Mouse (Mus musculus): ENCODE data around the gene Gna14. TPM values are rescaled to one million over a fixed set of nuclear protein-coding genes. Genes with fewer than 3 reads are reported as not detected.

The Gna14 gene
- polyA plus RNA-seq, 1 experiment from 2014 or later = 1.4 TPM

- no peak for ATAC-seq (replicated peaks; ENCODE audit: insufficient number of reproducible peaks, low FRiP score, low TSS enrichment)
- Histone ChIP-seq H3K36me3 (ENCODE audit: control insufficient read depth, insufficient read depth, low read length) (no peaks in the 10 kb centered on the region), H3K27me3 (ENCODE audit: control insufficient read depth, insufficient read depth, low read length) (no peaks in the 10 kb centered on the region), H3K4me1 (ENCODE audit: control insufficient read depth, insufficient read depth, low read length) (no peaks in the 10 kb centered on the region), H3K9ac (ENCODE audit: low read depth, low read length) (no peak overlapping the region), H3K9me3 (replicated peaks; ENCODE audit: control insufficient read depth, low read length) (no peaks in the 10 kb centered on the region), H3K4me2 (no peak overlapping the region), H3K27ac (ENCODE audit: low read depth, low read length) (no peak overlapping the region), H3K4me3 (ENCODE audit: low read depth, low read length) (no peak overlapping the region)
- WGBS (ENCODE audit: insufficient replicate concordance) = 80% methylated on average over 5 of the region's 5 CpGs
Observed at GRCm38 (mm10) chr19:16484671-16485070, 49.1 kb downstream of the Gna14 start.

DNA sequence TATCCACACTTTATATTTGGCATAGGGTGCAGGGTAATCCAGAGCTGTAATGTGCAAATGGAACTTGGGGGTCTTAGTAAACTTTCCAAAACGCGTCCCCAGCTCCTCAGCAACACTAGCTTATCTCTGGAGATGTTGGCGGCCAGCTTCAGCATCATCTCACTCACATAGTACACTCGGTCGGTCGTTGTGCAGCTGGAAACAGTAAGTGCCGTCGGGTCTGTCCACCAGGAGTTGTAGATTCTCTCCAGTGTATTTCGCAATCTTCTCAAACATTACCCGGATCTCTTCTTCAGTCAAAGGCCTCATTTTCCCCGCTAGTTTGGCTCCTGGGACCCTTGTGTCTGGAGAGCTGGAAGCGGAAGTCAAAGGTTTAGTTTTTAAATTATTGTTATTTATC is 55.2 kb downstream of the Gna14 start:
- Histone ChIP-seq H3K9ac (ENCODE audit: low read depth, low read length) (no peak overlapping the region), H3K4me2 (no peak overlapping the region), H3K4me1 (ENCODE audit: control insufficient read depth, insufficient read depth, low read length) (no peaks in the 10 kb centered on the region), H3K27me3 (ENCODE audit: control insufficient read depth, insufficient read depth, low read length) (no peaks in the 10 kb centered on the region), H3K4me3 (ENCODE audit: low read depth, low read length) (no peak overlapping the region), H3K36me3 (ENCODE audit: control insufficient read depth, insufficient read depth, low read length) (no peaks in the 10 kb centered on the region), H3K27ac (ENCODE audit: low read depth, low read length) (no peak overlapping the region), H3K9me3 (replicated peaks; ENCODE audit: control insufficient read depth, low read length) (no peaks in the 10 kb centered on the region)
- ATAC-seq (replicated peaks; ENCODE audit: insufficient number of reproducible peaks, low FRiP score, low TSS enrichment) = no peak
- WGBS (ENCODE audit: insufficient replicate concordance) = 57% methylated on average over 12 of the region's 12 CpGs

DNA sequence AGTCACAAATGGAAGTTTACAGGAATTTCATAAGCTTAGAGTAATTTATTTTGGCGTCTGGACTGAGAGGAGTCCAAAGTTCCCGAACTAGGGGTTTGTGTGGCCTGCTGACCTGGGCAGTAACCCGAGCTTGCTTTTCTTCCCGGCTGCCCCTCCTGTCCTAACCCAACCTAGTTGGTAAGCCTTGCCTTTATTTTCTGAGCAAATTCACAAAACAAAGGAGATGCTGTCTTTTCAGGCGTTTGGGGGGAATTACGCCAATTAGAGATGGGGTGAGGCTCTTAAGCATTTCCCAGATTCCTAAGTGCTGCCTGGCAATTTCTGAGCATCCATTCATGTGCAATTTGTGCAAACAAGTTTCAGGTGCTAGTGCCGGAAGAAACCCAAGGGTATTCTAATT is 55.9 kb downstream of the Gna14 start:
- Histone ChIP-seq H3K4me3 (ENCODE audit: low read depth, low read length) (no peak overlapping the region), H3K27ac (ENCODE audit: low read depth, low read length) (no peak overlapping the region), H3K4me1 (ENCODE audit: control insufficient read depth, insufficient read depth, low read length) (no peaks in the 10 kb centered on the region), H3K36me3 (ENCODE audit: control insufficient read depth, insufficient read depth, low read length) (no peaks in the 10 kb centered on the region), H3K4me2 (no peak overlapping the region), H3K27me3 (ENCODE audit: control insufficient read depth, insufficient read depth, low read length) (no peaks in the 10 kb centered on the region), H3K9me3 (replicated peaks; ENCODE audit: control insufficient read depth, low read length) (no peaks in the 10 kb centered on the region), H3K9ac (ENCODE audit: low read depth, low read length) (no peak overlapping the region)
- 53% methylated on average over 7 of the region's 7 CpGs for WGBS (ENCODE audit: insufficient replicate concordance)
- ATAC-seq (replicated peaks; ENCODE audit: insufficient number of reproducible peaks, low FRiP score, low TSS enrichment) = no peak

DNA sequence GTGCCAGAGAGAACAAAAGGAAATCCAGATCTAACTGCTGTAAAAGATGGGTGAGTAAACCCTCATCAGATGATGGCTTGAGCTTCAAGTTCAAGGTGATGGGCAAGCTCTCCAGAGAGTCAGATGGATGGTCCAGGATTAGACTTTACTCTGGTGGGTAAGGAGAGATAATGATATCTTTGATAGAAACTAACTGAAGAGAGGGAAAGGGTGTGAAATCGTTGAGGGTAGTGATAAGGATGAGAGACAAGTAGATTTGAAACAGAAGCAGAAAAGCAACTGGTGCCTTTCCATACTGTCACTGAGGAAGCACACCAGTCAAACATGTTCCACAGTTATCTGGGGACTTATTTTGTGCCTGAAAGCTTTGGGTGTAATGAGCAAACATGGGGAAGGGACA is 56.9 kb downstream of the Gna14 start:
- 51% methylated on average over 1 of the region's 1 CpGs for WGBS (ENCODE audit: insufficient replicate concordance)
- H3K36me3 ChIP-seq (ENCODE audit: control insufficient read depth, insufficient read depth, low read length) = no peaks in the 10 kb centered on the region
- H3K27me3 ChIP-seq (ENCODE audit: control insufficient read depth, insufficient read depth, low read length) = no peaks in the 10 kb centered on the region
- H3K4me3 ChIP-seq (ENCODE audit: low read depth, low read length) = no peak overlapping the region
- H3K27ac ChIP-seq (ENCODE audit: low read depth, low read length) = no peak overlapping the region
- no peak for ATAC-seq (replicated peaks; ENCODE audit: insufficient number of reproducible peaks, low FRiP score, low TSS enrichment)
- no peak overlapping the region for H3K4me2 ChIP-seq
- H3K4me1 ChIP-seq (ENCODE audit: control insufficient read depth, insufficient read depth, low read length) = no peaks in the 10 kb centered on the region
- H3K9ac ChIP-seq (ENCODE audit: low read depth, low read length) = no peak overlapping the region
- no peaks in the 10 kb centered on the region for H3K9me3 ChIP-seq (replicated peaks; ENCODE audit: control insufficient read depth, low read length)

GRCm38 (mm10) chr19:16494816-16495516 is 59.4 kb downstream of the Gna14 start:
- ATAC-seq (replicated peaks; ENCODE audit: insufficient number of reproducible peaks, low FRiP score, low TSS enrichment) = no peak
- H3K27me3 ChIP-seq (ENCODE audit: control insufficient read depth, insufficient read depth, low read length) = no peaks in the 10 kb centered on the region
- 74% methylated on average over 10 of the region's 10 CpGs for WGBS (ENCODE audit: insufficient replicate concordance)

DNA sequence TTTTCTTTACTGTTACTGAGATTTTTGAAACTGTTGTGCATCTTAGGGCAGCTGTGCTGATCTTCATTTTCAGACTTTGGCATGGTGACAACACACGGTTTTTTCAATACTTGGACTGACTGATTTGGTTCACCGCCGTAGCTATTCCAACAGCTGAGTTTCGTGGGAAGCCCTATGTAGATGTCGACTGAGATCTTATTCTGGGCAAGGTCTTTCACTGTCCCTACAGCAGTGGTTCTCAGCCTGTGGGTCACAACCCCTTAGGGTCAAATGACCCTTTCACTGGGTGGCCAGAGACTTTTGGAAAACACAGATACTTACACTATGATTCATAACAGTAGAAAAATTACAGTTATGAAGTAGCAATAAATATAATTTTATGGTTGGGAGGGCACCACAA is 60.5 kb downstream of the Gna14 start:
- Histone ChIP-seq H3K27ac (ENCODE audit: low read depth, low read length) (no peak overlapping the region), H3K36me3 (ENCODE audit: control insufficient read depth, insufficient read depth, low read length) (no peaks in the 10 kb centered on the region), H3K4me1 (ENCODE audit: control insufficient read depth, insufficient read depth, low read length) (no peaks in the 10 kb centered on the region), H3K9me3 (replicated peaks; ENCODE audit: control insufficient read depth, low read length) (no peaks in the 10 kb centered on the region), H3K4me2 (no peak overlapping the region), H3K27me3 (ENCODE audit: control insufficient read depth, insufficient read depth, low read length) (no peaks in the 10 kb centered on the region), H3K4me3 (ENCODE audit: low read depth, low read length) (no peak overlapping the region), H3K9ac (ENCODE audit: low read depth, low read length) (no peak overlapping the region)
- no peak for ATAC-seq (replicated peaks; ENCODE audit: insufficient number of reproducible peaks, low FRiP score, low TSS enrichment)
- WGBS (ENCODE audit: insufficient replicate concordance) = 87% methylated on average over 5 of the region's 5 CpGs

More at GRCm38 (mm10) chr19:16494816-16495516, 59.4 kb downstream of the Gna14 start:
- Histone ChIP-seq H3K9me3 (replicated peaks; ENCODE audit: control insufficient read depth, low read length) (no peaks in the 10 kb centered on the region), H3K4me1 (ENCODE audit: control insufficient read depth, insufficient read depth, low read length) (no peaks in the 10 kb centered on the region), H3K4me2 (no peak overlapping the region), H3K36me3 (ENCODE audit: control insufficient read depth, insufficient read depth, low read length) (no peaks in the 10 kb centered on the region), H3K4me3 (ENCODE audit: low read depth, low read length) (no peak overlapping the region), H3K27ac (ENCODE audit: low read depth, low read length) (no peak overlapping the region), H3K9ac (ENCODE audit: low read depth, low read length) (no peak overlapping the region)

DNA sequence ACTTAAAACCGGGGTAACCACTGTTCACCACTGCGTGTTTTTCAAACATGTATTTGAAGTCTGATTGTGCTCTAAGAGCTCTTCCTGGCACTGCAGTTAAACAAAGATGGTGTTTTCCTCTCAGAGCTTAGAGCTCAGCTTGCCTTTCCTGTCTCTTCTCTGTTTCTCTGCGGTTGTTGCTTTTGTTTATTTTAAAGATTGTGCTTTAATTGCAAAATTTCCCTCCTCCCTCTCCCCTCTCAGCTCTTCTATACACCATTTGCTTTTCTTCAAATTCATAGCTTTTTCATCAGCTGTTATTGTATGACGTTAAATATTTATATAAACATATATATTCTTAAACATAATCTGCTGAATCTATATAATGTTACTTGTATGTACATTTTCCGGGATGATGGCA is 66.5 kb downstream of the Gna14 start:
- H3K27me3 ChIP-seq (ENCODE audit: control insufficient read depth, insufficient read depth, low read length) = no peaks in the 10 kb centered on the region
- H3K27ac ChIP-seq (ENCODE audit: low read depth, low read length) = no peak overlapping the region
- no peaks in the 10 kb centered on the region for H3K9me3 ChIP-seq (replicated peaks; ENCODE audit: control insufficient read depth, low read length)
- H3K36me3 ChIP-seq (ENCODE audit: control insufficient read depth, insufficient read depth, low read length) = no peaks in the 10 kb centered on the region
- no peak overlapping the region for H3K4me2 ChIP-seq
- no peak overlapping the region for H3K4me3 ChIP-seq (ENCODE audit: low read depth, low read length)
- no peak overlapping the region for H3K9ac ChIP-seq (ENCODE audit: low read depth, low read length)
- ATAC-seq (replicated peaks; ENCODE audit: insufficient number of reproducible peaks, low FRiP score, low TSS enrichment) = no peak
- 54% methylated on average over 5 of the region's 5 CpGs for WGBS (ENCODE audit: insufficient replicate concordance)
- H3K4me1 ChIP-seq (ENCODE audit: control insufficient read depth, insufficient read depth, low read length) = no peaks in the 10 kb centered on the region

DNA sequence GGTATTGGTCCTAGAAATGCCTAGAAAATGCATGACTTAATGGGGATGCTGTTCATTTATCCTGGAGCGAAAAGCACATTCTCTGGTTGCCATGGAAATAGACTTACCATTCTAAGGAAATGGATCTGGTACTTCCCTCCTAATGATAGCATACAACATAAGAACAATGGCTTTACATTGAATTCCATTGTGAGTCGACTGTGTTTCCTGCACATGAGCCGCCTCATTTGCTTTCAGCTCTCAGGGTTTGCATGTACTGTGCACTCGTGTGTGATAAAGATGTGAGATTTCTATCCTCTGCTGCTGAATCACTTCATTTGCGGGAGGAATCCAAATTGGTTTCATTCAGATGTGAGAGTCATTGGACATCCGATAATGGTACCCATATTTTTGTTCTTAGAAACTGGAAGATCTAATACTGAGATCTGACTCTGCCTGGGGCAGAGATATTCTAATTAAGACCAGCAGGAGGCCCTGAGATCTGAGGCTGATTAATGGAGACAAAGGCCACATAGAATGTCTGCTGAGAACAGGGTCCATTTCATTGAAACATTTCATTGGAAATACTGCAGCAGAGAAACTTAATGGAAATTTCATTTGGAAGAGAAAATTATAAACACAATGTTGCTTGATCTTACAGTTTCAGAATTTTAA is 71.3 kb downstream of the Gna14 start:
- 67% methylated on average over 6 of the region's 6 CpGs for WGBS (ENCODE audit: insufficient replicate concordance)
- H3K36me3 ChIP-seq (ENCODE audit: control insufficient read depth, insufficient read depth, low read length) = no peaks in the 10 kb centered on the region

More for the DNA sequence above, 71.3 kb downstream of the Gna14 start:
- no peak for ATAC-seq (replicated peaks; ENCODE audit: insufficient number of reproducible peaks, low FRiP score, low TSS enrichment)
- H3K9me3 ChIP-seq (replicated peaks; ENCODE audit: control insufficient read depth, low read length) = peaks cover 3% of the 10 kb centered on the region; the same call in 1 of the 2 replicates
- H3K27ac ChIP-seq (ENCODE audit: low read depth, low read length) = no peak overlapping the region
- peaks cover 7% of the 10 kb centered on the region; the same call in 1 of the 2 replicates for H3K4me1 ChIP-seq (ENCODE audit: control insufficient read depth, insufficient read depth, low read length)
- H3K9ac ChIP-seq (ENCODE audit: low read depth, low read length) = no peak overlapping the region
- H3K27me3 ChIP-seq (ENCODE audit: control insufficient read depth, insufficient read depth, low read length) = no peaks in the 10 kb centered on the region
- no peak overlapping the region for H3K4me3 ChIP-seq (ENCODE audit: low read depth, low read length)
- H3K4me2 ChIP-seq = no peak overlapping the region

All from heart, embryonic 11.5 days (tissue).